Mouse (Mus musculus) cortical plate, adult 2 months (tissue): Measurements from ENCODE around the gene Dclk1. TPM values are rescaled to one million over a fixed set of nuclear protein-coding genes. Genes with fewer than 3 reads are reported as not detected.

Experiments
- H3K27ac ChIP-seq: fragments of 200-500 bp; 2 replicates; pipeline ENCODE4 v1.5.1; 2012; ENCODE audit warnings: low read length, control low read depth, inconsistent platforms; ENCODE audit not compliant: insufficient read depth
- H3K4me1 ChIP-seq: fragments of 200-500 bp; 2 replicates; pipeline ENCODE4 v1.6.1; 2011; ENCODE audit warnings: low read length; ENCODE audit not compliant: control insufficient read depth, insufficient read depth
- H3K4me3 ChIP-seq: fragments of 200-500 bp; 2 replicates; pipeline ENCODE4 v1.5.1; 2011; ENCODE audit warnings: mild to moderate bottlenecking, low read length, control low read depth; ENCODE audit not compliant: insufficient read depth
- CTCF ChIP-seq: fragments of 200-500 bp; IDR thresholded peaks from 2 replicates; pipeline ENCODE4 v1.5.1; 2011; ENCODE audit warnings: mild to moderate bottlenecking, control low read depth, low read length; ENCODE audit not compliant: insufficient read depth; ENCODE audit errors: extremely low read depth
- POLR2A ChIP-seq: fragments of 200-500 bp; IDR thresholded peaks from 2 replicates; pipeline ENCODE4 v1.6.1; 2011; ENCODE audit warnings: mild to moderate bottlenecking, low read length, control low read depth; ENCODE audit not compliant: insufficient read depth; ENCODE audit errors: extremely low read depth
- polyA plus RNA-seq: library from polyadenylated mRNA; depleted of rRNA; stranded (reverse); fragments of >200 nt; gene quantifications from 2 replicates; pipeline ENCODE4 v1.2.3, GENCODE M21; 2012

Gene Dclk1
- polyA plus RNA-seq, 1 experiment: 333 TPM

GRCm38 (mm10) chr3:55401236-55401635, 159.1 kb downstream of the Dclk1 start:
- TF ChIP-seq POLR2A (no peak), CTCF (no peak)
- Histone ChIP-seq H3K27ac (peak overlapping the region; percentile 19), H3K4me3 (no peak overlapping the region)

GRCm38 (mm10) chr3:55404751-55405150, 162.6 kb downstream of the Dclk1 start:
- TF ChIP-seq POLR2A (no peak), CTCF (no peak)
- Histone ChIP-seq H3K27ac (no peak overlapping the region), H3K4me1 (peaks cover 4% of the 10 kb centered on the region; the same call in 1 of the 2 replicates), H3K4me3 (no peak overlapping the region)

More at GRCm38 (mm10) chr3:55401236-55401635, 159.1 kb downstream of the Dclk1 start:
- H3K4me1 ChIP-seq: peaks cover 5% of the 10 kb centered on the region

GRCm38 (mm10) chr3:55406616-55407015, 164.5 kb downstream of the Dclk1 start:
- H3K27ac ChIP-seq: no peak overlapping the region
- peaks cover 1% of the 10 kb centered on the region; the same call in 1 of the 2 replicates for H3K4me1 ChIP-seq
- no peak overlapping the region for H3K4me3 ChIP-seq
- no peak for TF ChIP-seq POLR2A
- no peak for TF ChIP-seq CTCF

- peaks cover 11% of the 10 kb centered on the region for H3K4me1 ChIP-seq
- no peak overlapping the region for H3K27ac ChIP-seq
- H3K4me3 ChIP-seq: no peak overlapping the region
- 0 out of 2 replicates have a peak, but pooled peaks have one; percentile 21 for TF ChIP-seq CTCF
- no peak for TF ChIP-seq POLR2A
These were observed 169.4 kb downstream of the Dclk1 start for GRCm38 (mm10) chr3:55411547-55411946.

GRCm38 (mm10) chr3:55415527-55415950, 173.4 kb downstream of the Dclk1 start:
- H3K4me3 ChIP-seq: no peak overlapping the region
- TF ChIP-seq POLR2A (no peak), CTCF (no peak)
- H3K27ac ChIP-seq: peak overlapping the region; percentile 18
- peaks cover 16% of the 10 kb centered on the region for H3K4me1 ChIP-seq

GRCm38 (mm10) chr3:55418845-55419244, 176.7 kb downstream of the Dclk1 start:
- no peak for TF ChIP-seq POLR2A
- no peak for TF ChIP-seq CTCF
- Histone ChIP-seq H3K27ac (peak overlapping the region; percentile 47; the same call in 1 of the 2 replicates), H3K4me3 (no peak overlapping the region), H3K4me1 (peaks cover 26% of the 10 kb centered on the region)

- H3K4me1 ChIP-seq: peaks cover 26% of the 10 kb centered on the region
- no peak for TF ChIP-seq CTCF
- TF ChIP-seq POLR2A: no peak
- no peak overlapping the region for H3K27ac ChIP-seq
- H3K4me3 ChIP-seq: no peak overlapping the region
These were observed 177.2 kb downstream of the Dclk1 start for GRCm38 (mm10) chr3:55419334-55419733.

- H3K27ac ChIP-seq: 0 out of 2 replicates have a peak overlapping the region, but pooled peaks have one; percentile 61
- no peak for TF ChIP-seq POLR2A
- TF ChIP-seq CTCF: no peak
- peaks cover 23% of the 10 kb centered on the region for H3K4me1 ChIP-seq
These were observed 178.4 kb downstream of the Dclk1 start for GRCm38 (mm10) chr3:55420436-55421083.

GRCm38 (mm10) chr3:55423640-55424397, 181.7 kb downstream of the Dclk1 start:
- TF ChIP-seq POLR2A (no peak), CTCF (no peak)
- H3K4me3 ChIP-seq: no peak overlapping the region

More at GRCm38 (mm10) chr3:55420436-55421083, 178.4 kb downstream of the Dclk1 start:
- no peak overlapping the region for H3K4me3 ChIP-seq

More at GRCm38 (mm10) chr3:55423640-55424397, 181.7 kb downstream of the Dclk1 start:
- H3K27ac ChIP-seq: peak overlapping the region; percentile 86
- H3K4me1 ChIP-seq: peaks cover 17% of the 10 kb centered on the region
